Mouse (Mus musculus): Measurements from ENCODE around the gene Foxb2. TPM values are rescaled to one million over a fixed set of nuclear protein-coding genes. Genes with fewer than 3 reads are reported as not detected.
"Not testable (repeated sequence)": the region's sequence is repeated elsewhere in the genome, so short reads cannot be mapped to it uniquely, and the experiment has no call there.

Gene Foxb2
- total and polyA plus RNA-seq, 3 experiments = not detected

- H3K27me3 ChIP-seq (replicated peaks) = no peaks in the 10 kb centered on the region
- TF ChIP-seq MAFK (IDR thresholded peaks at IDR 0.05; ENCODE audit: insufficient replicate concordance, low read length) (no peak), SIN3A (IDR thresholded peaks at IDR 0.05; ENCODE audit: low read length) (no peak)
- H3K4me1 ChIP-seq (ENCODE audit: control insufficient read depth in 1 of 2, insufficient read depth in 2 of 2) = no peaks in the 10 kb centered on the region
- no peaks in the 10 kb centered on the region for H3K36me3 ChIP-seq (replicated peaks in 1 of 2; ENCODE audit: control insufficient read depth in 1 of 2, insufficient read depth in 1 of 2, low read length in 1 of 2)
- no peak overlapping the region for H3K9ac ChIP-seq (ENCODE audit: insufficient read depth, low read depth)
- DNase-seq (ENCODE audit: extremely low read depth) = no peak
- H3K4me2 ChIP-seq (ENCODE audit: insufficient read depth, low read depth, poor library complexity, severe bottlenecking) = no peak overlapping the region
- no peaks in the 10 kb centered on the region for H3K9me3 ChIP-seq (replicated peaks; ENCODE audit: low read length)
- H3K4me3 ChIP-seq (replicated peaks in 1 of 3; ENCODE audit: low read depth in 2 of 3, low read length in 2 of 3, poor library complexity in 1 of 3) = no peak overlapping the region
- in situ Hi-C loops (cut with MboI; ENCODE audit: low pct_ligation_motif_present, low pct_unique_long_range_greater_than_20kb, low sequenced_read_pairs) (no loop called here), dilution Hi-C loops (cut with MboI; ENCODE audit: extremely low pct_ligation_motif_present, extremely low pct_unique_long_range_greater_than_20kb, low sequenced_read_pairs) (no loop called here)
- no peaks in the 10 kb centered on the region for H3K79me2 ChIP-seq (replicated peaks; ENCODE audit: control insufficient read depth, extremely low read depth, insufficient read depth, poor library complexity, severe bottlenecking)
- no peak overlapping the region for H3K27ac ChIP-seq (ENCODE audit: insufficient read depth, low read depth)
Observed at GRCm38 (mm10) chr19:16856752-16857151, 16.9 kb downstream of the Foxb2 start.

- H3K4me3 ChIP-seq (replicated peaks in 1 of 3; ENCODE audit: low read depth in 2 of 3, low read length in 2 of 3, poor library complexity in 1 of 3); H3K9me3 ChIP-seq (replicated peaks; ENCODE audit: low read length); in situ Hi-C loops (cut with MboI; ENCODE audit: low pct_ligation_motif_present, low pct_unique_long_range_greater_than_20kb, low sequenced_read_pairs); H3K36me3 ChIP-seq (replicated peaks in 1 of 2; ENCODE audit: control insufficient read depth in 1 of 2, insufficient read depth in 1 of 2, low read length in 1 of 2); H3K4me2 ChIP-seq (ENCODE audit: insufficient read depth, low read depth, poor library complexity, severe bottlenecking); H3K27me3 ChIP-seq (replicated peaks); H3K27ac ChIP-seq (ENCODE audit: insufficient read depth, low read depth); H3K9ac ChIP-seq (ENCODE audit: insufficient read depth, low read depth); dilution Hi-C loops (cut with MboI; ENCODE audit: extremely low pct_ligation_motif_present, extremely low pct_unique_long_range_greater_than_20kb, low sequenced_read_pairs); H3K4me1 ChIP-seq (ENCODE audit: control insufficient read depth in 1 of 2, insufficient read depth in 2 of 2); H3K79me2 ChIP-seq (replicated peaks; ENCODE audit: control insufficient read depth, extremely low read depth, insufficient read depth, poor library complexity, severe bottlenecking): not testable (repeated sequence)
- peak; percentile 2 for DNase-seq (ENCODE audit: extremely low read depth)
Observed at GRCm38 (mm10) chr19:16844091-16844490, 29.5 kb downstream of the Foxb2 start.

GRCm38 (mm10) chr19:16841516-16842249 lies 31.9 kb downstream of the Foxb2 start:
- H3K27ac ChIP-seq (ENCODE audit: insufficient read depth, low read depth) = no peak overlapping the region

More at GRCm38 (mm10) chr19:16841516-16842249, 31.9 kb downstream of the Foxb2 start:
- no peaks in the 10 kb centered on the region for H3K79me2 ChIP-seq (replicated peaks; ENCODE audit: control insufficient read depth, extremely low read depth, insufficient read depth, poor library complexity, severe bottlenecking)
- no peak overlapping the region for H3K4me3 ChIP-seq (replicated peaks in 1 of 3; ENCODE audit: low read depth in 2 of 3, low read length in 2 of 3, poor library complexity in 1 of 3)
- H3K27me3 ChIP-seq (replicated peaks) = no peaks in the 10 kb centered on the region
- H3K9ac ChIP-seq (ENCODE audit: insufficient read depth, low read depth) = no peak overlapping the region
- in situ Hi-C loops (cut with MboI; ENCODE audit: low pct_ligation_motif_present, low pct_unique_long_range_greater_than_20kb, low sequenced_read_pairs) (no loop called here), dilution Hi-C loops (cut with MboI; ENCODE audit: extremely low pct_ligation_motif_present, extremely low pct_unique_long_range_greater_than_20kb, low sequenced_read_pairs) (no loop called here)
- no peaks in the 10 kb centered on the region for H3K9me3 ChIP-seq (replicated peaks; ENCODE audit: low read length)
- TF ChIP-seq ELF1 (IDR thresholded peaks at IDR 0.05; ENCODE audit: low read depth, low read length) = no peak
- TF ChIP-seq TBP (conservative IDR thresholded peaks at IDR 0.05; ENCODE audit: low read depth, low read length) = no peak
- TF ChIP-seq KAT2A (IDR thresholded peaks at IDR 0.05; ENCODE audit: insufficient replicate concordance, low read length) = no peak
- no peak for TF ChIP-seq JUND (conservative IDR thresholded peaks at IDR 0.05; ENCODE audit: low read depth, low read length)
- no peak for TF ChIP-seq E2F4 (IDR thresholded peaks at IDR 0.05; ENCODE audit: insufficient replicate concordance, low read depth, low read length)
- no peak for TF ChIP-seq UBTF (IDR thresholded peaks at IDR 0.05; ENCODE audit: low read depth, low read length)
- TF ChIP-seq CTCF (conservative IDR thresholded peaks at IDR 0.05 in 1 of 2, IDR thresholded peaks at IDR 0.05 in 1 of 2; ENCODE audit: low read depth in 2 of 2, low read length in 2 of 2) = no peak
- TF ChIP-seq MAZ (IDR thresholded peaks at IDR 0.05; ENCODE audit: low read depth, low read length) = no peak
- no peak for TF ChIP-seq NELFE (IDR thresholded peaks at IDR 0.05; ENCODE audit: low read depth, low read length)
- TF ChIP-seq RCOR1 (conservative IDR thresholded peaks at IDR 0.05; ENCODE audit: low read depth, low read length) = no peak
- no peak for TF ChIP-seq PAX5 (IDR thresholded peaks at IDR 0.05; ENCODE audit: low read length)
- no peak for TF ChIP-seq JUN (IDR thresholded peaks at IDR 0.05; ENCODE audit: insufficient read depth, low read depth, low read length)
- TF ChIP-seq ZC3H11A (IDR thresholded peaks at IDR 0.05; ENCODE audit: low read depth, low read length) = no peak
- no peak for TF ChIP-seq SIN3A (IDR thresholded peaks at IDR 0.05; ENCODE audit: low read length)
- TF ChIP-seq ZNF384 (IDR thresholded peaks at IDR 0.05; ENCODE audit: low read depth, low read length) = no peak
- TF ChIP-seq BHLHE40 (IDR thresholded peaks at IDR 0.05; ENCODE audit: low read depth, low read length) = no peak
- H3K4me1 ChIP-seq (ENCODE audit: control insufficient read depth in 1 of 2, insufficient read depth in 2 of 2) = peaks cover 0 to 8% of the 10 kb centered on the region in 2 experiments; a peak in 2 of 4 replicates
- DNase-seq (ENCODE audit: extremely low read depth) = no peak
- H3K36me3 ChIP-seq (replicated peaks in 1 of 2; ENCODE audit: control insufficient read depth in 1 of 2, insufficient read depth in 1 of 2, low read length in 1 of 2) = no peaks in the 10 kb centered on the region
- no peak overlapping the region for H3K4me2 ChIP-seq (ENCODE audit: insufficient read depth, low read depth, poor library complexity, severe bottlenecking)
